In the genomic region with DNA sequence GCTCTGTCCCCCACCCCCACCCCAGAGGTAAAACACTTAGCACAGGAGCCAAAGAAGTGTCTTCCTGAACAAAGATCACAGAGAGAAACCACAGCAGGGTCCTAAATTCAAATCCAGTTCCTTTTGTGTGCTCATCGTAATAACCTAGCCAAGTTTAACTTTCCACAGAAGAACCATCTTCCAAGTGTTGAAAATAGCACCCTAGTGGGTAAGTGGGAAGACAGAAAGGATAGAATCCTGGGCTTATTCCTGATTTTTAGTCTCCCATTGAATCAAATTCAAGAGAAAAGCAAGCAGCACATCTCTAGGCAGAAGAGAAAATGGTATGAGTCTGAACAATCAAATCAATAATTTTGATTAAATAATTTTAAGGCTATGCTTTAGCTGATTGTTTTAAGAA, we compare ENCODE assay signal across 22 mouse cellular contexts.
"Had no signal": no experiment of that assay in that cellular context is flagged by ENCODE, and none has a peak within 500 bp of the region (broad histone marks: within the 10 kb centered on the region; RNA-seq: fewer than 3 reads in every experiment).

No protein-coding gene starts in this region.

- ATAC-seq: hindbrain, embryonic 16.5 days; hindbrain, postnatal 0 days; inflammation-experienced regulatory T-cells, adult 6 months; intestine, embryonic 15.5 days; intestine, embryonic 16.5 days; intestine, postnatal 0 days had no signal

- DNase-seq: heart, postnatal 10 days; heart, postnatal 14 days; heart, postnatal 36 days; heart, postnatal 4 days; kidney, adult 11 months; kidney, adult 18-20 months; kidney, adult 2 months; kidney, adult 8-10 months; kidney, adult 9 months; kidney, postnatal 10 days; kidney, postnatal 14 days; kidney, postnatal 25 days; kidney, postnatal 36 days; kidney, postnatal 4 days; layer of hippocampus, adult 9-11 months; layer of hippocampus, postnatal 36 days had no signal
